Mouse (Mus musculus) splenic B cell, adult 2 months (primary cell): ENCODE data around the gene Tnni3.
"Not testable (repeated sequence)": the region's sequence is repeated elsewhere in the genome, so short reads cannot be mapped to it uniquely, and the experiment has no call there.

Source experiments
- DNase-seq: peaks from one replicate; pipeline ENCODE4 v3.0.0-alpha.2; 2011; ENCODE audit warnings: low read depth, low spot score
- H3K27me3 ChIP-seq: 2 replicates; pipeline ENCODE4 v1.6.1; 2012; ENCODE audit warnings: mild to moderate bottlenecking, low read length, moderate library complexity, mixed read lengths; ENCODE audit not compliant: control insufficient read depth, poor library complexity, insufficient read depth, severe bottlenecking
- H3K36me3 ChIP-seq: 2 replicates; pipeline ENCODE4 v1.6.1; 2012; ENCODE audit warnings: mild to moderate bottlenecking, low read length, moderate library complexity, mixed read lengths; ENCODE audit not compliant: control insufficient read depth, poor library complexity, insufficient read depth, severe bottlenecking

The Tnni3 gene

GRCm38 (mm10) chr7:4524212-4524922, at the start of gene Tnni3:
Gene Tnni3 (minus strand): TSS chr7:4524229.
- not testable (repeated sequence) for H3K27me3 ChIP-seq
- peak; percentile 84 for DNase-seq

GRCm38 (mm10) chr7:4572361-4572760, 48.3 kb upstream of the Tnni3 start:
- not testable (repeated sequence) for DNase-seq, H3K27me3 ChIP-seq, H3K36me3 ChIP-seq

More at GRCm38 (mm10) chr7:4524212-4524922, at the start of gene Tnni3:
- H3K36me3 ChIP-seq, result not testable (repeated sequence)

- H3K27me3 ChIP-seq, result no peaks in the 10 kb centered on the region
- no peaks in the 10 kb centered on the region for H3K36me3 ChIP-seq
- DNase-seq, result no peak
Observed at GRCm38 (mm10) chr7:4562660-4563059, 38.6 kb upstream of the Tnni3 start.

GRCm38 (mm10) chr7:4557167-4557560, 33.1 kb upstream of the Tnni3 start:
- Histone ChIP-seq H3K36me3 (no peaks in the 10 kb centered on the region), H3K27me3 (no peaks in the 10 kb centered on the region; the same call in 1 of the 2 replicates)
- DNase-seq, result no peak

- no peaks in the 10 kb centered on the region for H3K36me3 ChIP-seq
- peak; percentile 94 for DNase-seq
Observed at GRCm38 (mm10) chr7:4556256-4557166, 32.5 kb upstream of the Tnni3 start.

GRCm38 (mm10) chr7:4547221-4547641, 23.2 kb upstream of the Tnni3 start, which contains the start of gene Syt5:
Gene Syt5 (minus strand): TSS chr7:4547541.
- Histone ChIP-seq H3K27me3 (no peaks in the 10 kb centered on the region), H3K36me3 (no peaks in the 10 kb centered on the region)
- DNase-seq, result no peak

More at GRCm38 (mm10) chr7:4556256-4557166, 32.5 kb upstream of the Tnni3 start:
- H3K27me3 ChIP-seq, result no peaks in the 10 kb centered on the region; the same call in 1 of the 2 replicates

GRCm38 (mm10) chr7:4546591-4547131, 22.6 kb upstream of the Tnni3 start:
- H3K36me3 ChIP-seq, result no peaks in the 10 kb centered on the region
- peak; percentile 35 for DNase-seq
- H3K27me3 ChIP-seq, result no peaks in the 10 kb centered on the region

- Histone ChIP-seq H3K27me3 (no peaks in the 10 kb centered on the region), H3K36me3 (no peaks in the 10 kb centered on the region)
- DNase-seq, result no peak
Observed at GRCm38 (mm10) chr7:4546050-4546449, 22.0 kb upstream of the Tnni3 start.

- H3K36me3 ChIP-seq, result no peaks in the 10 kb centered on the region
- DNase-seq, result no peak
- H3K27me3 ChIP-seq, result no peaks in the 10 kb centered on the region
Observed at GRCm38 (mm10) chr7:4542013-4542412, 18.0 kb upstream of the Tnni3 start.

GRCm38 (mm10) chr7:4541344-4541743, 17.3 kb upstream of the Tnni3 start:
- H3K36me3 ChIP-seq, result no peaks in the 10 kb centered on the region
- DNase-seq, result no peak
- no peaks in the 10 kb centered on the region for H3K27me3 ChIP-seq

- no peak for DNase-seq
- Histone ChIP-seq H3K36me3 (no peaks in the 10 kb centered on the region), H3K27me3 (no peaks in the 10 kb centered on the region)
Observed at GRCm38 (mm10) chr7:4539019-4539418, 15.0 kb upstream of the Tnni3 start.

- Histone ChIP-seq H3K36me3 (no peaks in the 10 kb centered on the region), H3K27me3 (0 out of 2 replicates have a peak, but pooled peaks cover 1% of the 10 kb centered on the region)
- no peak for DNase-seq
Observed at GRCm38 (mm10) chr7:4537181-4537580, 13.2 kb upstream of the Tnni3 start.

- H3K27me3 ChIP-seq, result 0 out of 2 replicates have a peak, but pooled peaks cover 1% of the 10 kb centered on the region
- DNase-seq, result no peak
- no peaks in the 10 kb centered on the region for H3K36me3 ChIP-seq
Observed at GRCm38 (mm10) chr7:4536369-4536768, 12.3 kb upstream of the Tnni3 start.

GRCm38 (mm10) chr7:4532005-4532729, 8.1 kb upstream of the Tnni3 start, which contains the start of gene Dnaaf3:
Gene Dnaaf3 (minus strand): TSS chr7:4532453.
- 0 out of 2 replicates have a peak, but pooled peaks cover 1% of the 10 kb centered on the region for H3K27me3 ChIP-seq
- DNase-seq, result no peak
- H3K36me3 ChIP-seq, result no peaks in the 10 kb centered on the region
